In genomic region chr2:31259367-31259920, GRCm38 (mm10) we compare ENCODE assay signal across 8 mouse cellular contexts. TPM values are rescaled to one million over a fixed set of nuclear protein-coding genes. Genes with fewer than 3 reads are reported as not detected.
A peak's percentile ranks its signal among the peaks of the same experiment; 100 is the strongest.
DNase-seq lines count a peak whose midpoint lies in the region; ATAC-seq and TF ChIP-seq lines count a peak whose summit lies in the region.

No protein-coding gene starts in this region.

- WGBS in kidney, postnatal 0 days = 33% methylated on average over 9 of the region's 9 CpGs
- 22% methylated on average over 9 of the region's 9 CpGs for WGBS in embryonic facial prominence, embryonic 10.5 days
- 23% methylated on average over 9 of the region's 9 CpGs for WGBS in hindbrain, embryonic 14.5 days
- WGBS in midbrain, embryonic 14.5 days = 21% methylated on average over 9 of the region's 9 CpGs

- ATAC-seq in kidney, postnatal 0 days (replicated peaks; ENCODE audit: low FRiP score, low read depth) = peak; percentile 27
- ATAC-seq in hindbrain, embryonic 14.5 days (ENCODE audit: low FRiP score) = no peak
- no peak for ATAC-seq in midbrain, embryonic 14.5 days (ENCODE audit: low FRiP score, low TSS enrichment)

- peak overlapping the region; percentile 65 for H3K9ac ChIP-seq in kidney, postnatal 0 days (ENCODE audit: low read depth, low read length)
- H3K9ac ChIP-seq in hindbrain, embryonic 14.5 days = peak overlapping the region; percentile 41
- 0 out of 2 replicates have a peak overlapping the region, but pooled peaks have one; percentile 24 for H3K9ac ChIP-seq in midbrain, embryonic 14.5 days (replicated peaks; ENCODE audit: low read length)

- H3K27ac ChIP-seq in kidney, postnatal 0 days = peak overlapping the region; percentile 73
- peak overlapping the region; percentile 31 for H3K27ac ChIP-seq in embryonic facial prominence, embryonic 10.5 days (replicated peaks)
- H3K27ac ChIP-seq in hindbrain, embryonic 14.5 days = no peak overlapping the region
- no peak overlapping the region for H3K27ac ChIP-seq in midbrain, embryonic 14.5 days (replicated peaks; ENCODE audit: low read depth, low read length)

- no peaks in the 10 kb centered on the region for H3K9me3 ChIP-seq in kidney, postnatal 0 days (replicated peaks; ENCODE audit: low read length)
- H3K9me3 ChIP-seq in embryonic facial prominence, embryonic 10.5 days = no peaks in the 10 kb centered on the region
- H3K9me3 ChIP-seq in hindbrain, embryonic 14.5 days (ENCODE audit: control insufficient read depth, low read length) = no peaks in the 10 kb centered on the region
- no peaks in the 10 kb centered on the region for H3K9me3 ChIP-seq in midbrain, embryonic 14.5 days (ENCODE audit: control insufficient read depth, low read length)

- no peaks in the 10 kb centered on the region for H3K36me3 ChIP-seq in kidney, postnatal 0 days (ENCODE audit: insufficient read depth, low read length)
- H3K36me3 ChIP-seq in embryonic facial prominence, embryonic 10.5 days (replicated peaks) = peaks cover 19% of the 10 kb centered on the region
- H3K36me3 ChIP-seq in hindbrain, embryonic 14.5 days (replicated peaks; ENCODE audit: control insufficient read depth, insufficient read depth) = no peaks in the 10 kb centered on the region
- H3K36me3 ChIP-seq in midbrain, embryonic 14.5 days (ENCODE audit: control insufficient read depth, insufficient read depth, low read length) = 0 out of 2 replicates have a peak, but pooled peaks cover 3% of the 10 kb centered on the region

- peaks cover 65% of the 10 kb centered on the region for H3K4me1 ChIP-seq in kidney, postnatal 0 days (replicated peaks; ENCODE audit: insufficient read depth, low read length)
- H3K4me1 ChIP-seq in embryonic facial prominence, embryonic 10.5 days = peaks cover 76% of the 10 kb centered on the region
- peaks cover 75% of the 10 kb centered on the region for H3K4me1 ChIP-seq in hindbrain, embryonic 14.5 days (replicated peaks; ENCODE audit: control insufficient read depth, insufficient read depth, low read length)
- peaks cover 53% of the 10 kb centered on the region for H3K4me1 ChIP-seq in midbrain, embryonic 14.5 days (ENCODE audit: control insufficient read depth, insufficient read depth, low read length)

- peak overlapping the region; percentile 70 for H3K4me2 ChIP-seq in kidney, postnatal 0 days (ENCODE audit: low read length)
- peak overlapping the region; percentile 60 for H3K4me2 ChIP-seq in hindbrain, embryonic 14.5 days (replicated peaks)
- H3K4me2 ChIP-seq in midbrain, embryonic 14.5 days (ENCODE audit: low read length) = peak overlapping the region; percentile 62

- H3K4me3 ChIP-seq in kidney, postnatal 0 days (replicated peaks; ENCODE audit: low read depth, low read length) = peak overlapping the region; percentile 38
- peak overlapping the region; percentile 62 for H3K4me3 ChIP-seq in embryonic facial prominence, embryonic 10.5 days
- H3K4me3 ChIP-seq in hindbrain, embryonic 14.5 days (replicated peaks; ENCODE audit: low read length) = peak overlapping the region; percentile 30
- H3K4me3 ChIP-seq in midbrain, embryonic 14.5 days (replicated peaks; ENCODE audit: low read depth, low read length) = peak overlapping the region; percentile 30

- DNase-seq in kidney, postnatal 0 days (ENCODE audit: low spot score) = peak; percentile 46
- DNase-seq in kidney, adult 8-10 months = no peak
- DNase-seq in embryonic facial prominence, embryonic 10.5 days (ENCODE audit: low spot score) = no peak
- DNase-seq in hindbrain, embryonic 14.5 days (ENCODE audit: low spot score) = no peak
- no peak for DNase-seq in midbrain, embryonic 14.5 days
- DNase-seq in ovary, postnatal 14 days (ENCODE audit: low spot score) = no peak
- DNase-seq in layer of hippocampus, adult 8-10 months (ENCODE audit: low spot score in 2 of 2) = no peak
- DNase-seq in urinary bladder, adult 2 months (ENCODE audit: low spot score) = no peak

- TF ChIP-seq CTCF in kidney, postnatal 0 days (IDR thresholded peaks at IDR 0.05; ENCODE audit: low read depth) = no peak

- no peaks in the 10 kb centered on the region for H3K27me3 ChIP-seq in kidney, postnatal 0 days (ENCODE audit: insufficient read depth, low read length)
- no peaks in the 10 kb centered on the region for H3K27me3 ChIP-seq in embryonic facial prominence, embryonic 10.5 days (replicated peaks; ENCODE audit: low read depth, poor library complexity, severe bottlenecking)
- no peaks in the 10 kb centered on the region for H3K27me3 ChIP-seq in hindbrain, embryonic 14.5 days (ENCODE audit: control insufficient read depth, insufficient read depth, low read length)
- no peaks in the 10 kb centered on the region for H3K27me3 ChIP-seq in midbrain, embryonic 14.5 days (ENCODE audit: control insufficient read depth, insufficient read depth, low read length)

RNA-seq across cellular contexts. Expression of gene Ncs1, which starts 13.8 kb away (rescaled TPM):
- 23.5 and 26.3 TPM in 2 replicates for polyA plus RNA-seq in kidney, postnatal 0 days (2015; fragmentation: Nextera tagmentation; extraction: Ambion mirVana)
- polyA plus RNA-seq in embryonic facial prominence, embryonic 10.5 days (2016; fragmentation: Nextera tagmentation; extraction: Ambion mirVana) = 66.0 and 66.5 TPM in 2 replicates
- 213 TPM in 2 replicates for polyA plus RNA-seq in hindbrain, embryonic 14.5 days (2014; fragmentation: Nextera tagmentation; extraction: Ambion mirVana)
- polyA plus RNA-seq in midbrain, embryonic 14.5 days (2014; fragmentation: Nextera tagmentation; extraction: Ambion mirVana) = 167 and 185 TPM in 2 replicates
- 100 to 1,000 TPM; 243 to 310 (median 283) TPM for total RNA-seq in layer of hippocampus, adult 8-10 months (2022)
- polyA plus RNA-seq in urinary bladder, adult 2 months (2012; rRNA removed) = 6.4 and 8.7 TPM in 2 replicates

RNA-seq across cellular contexts. Expression of gene Hmcn2, which starts 54.8 kb away (rescaled TPM):
- 0.68 and 1.0 TPM in 2 replicates for polyA plus RNA-seq in kidney, postnatal 0 days (2015; fragmentation: Nextera tagmentation; extraction: Ambion mirVana)
- polyA plus RNA-seq in embryonic facial prominence, embryonic 10.5 days (2016; fragmentation: Nextera tagmentation; extraction: Ambion mirVana) = 0.15 TPM in 1 of 2 replicates, not detected in the other
- 0.14 and 0.37 TPM in 2 replicates for polyA plus RNA-seq in hindbrain, embryonic 14.5 days (2014; fragmentation: Nextera tagmentation; extraction: Ambion mirVana)
- 0.08 and 0.22 TPM in 2 replicates for polyA plus RNA-seq in midbrain, embryonic 14.5 days (2014; fragmentation: Nextera tagmentation; extraction: Ambion mirVana)
- under 1 TPM; 0.17 to 0.34 (median 0.23) TPM for total RNA-seq in layer of hippocampus, adult 8-10 months (2022)
- polyA plus RNA-seq in urinary bladder, adult 2 months (2012; rRNA removed) = 45.4 and 53.8 TPM in 2 replicates

Comparison
In these comparisons a context has a peak if more than half of its experiments do, and no peak if none do; other contexts are left out.
1. H3K27ac ChIP-seq: peak in kidney, postnatal 0 days (single experiment) and embryonic facial prominence, embryonic 10.5 days (single experiment); none in hindbrain, embryonic 14.5 days (single experiment) and midbrain, embryonic 14.5 days (single experiment).
2. RNA of gene Hmcn2, which starts 54.8 kb away (polyA plus RNA-seq): 45.4 to 53.8 TPM in urinary bladder, adult 2 months; 0.68 to 1.0 TPM in kidney, postnatal 0 days, 0.14 to 0.37 TPM in hindbrain, embryonic 14.5 days, 0.08 to 0.22 TPM in midbrain, embryonic 14.5 days and 0.15 TPM in embryonic facial prominence, embryonic 10.5 days; every median in the first group is over 10 times any median in the second.
3. Peak in every context shown above with its lines, with median percentiles within 50 percentile points of each other: H3K4me2 ChIP-seq, H3K4me3 ChIP-seq and H3K9ac ChIP-seq.